Mouse (Mus musculus) midbrain, embryonic 14.5 days (tissue): ENCODE measurements around the gene Gnai3. TPM values are rescaled to one million over a fixed set of nuclear protein-coding genes. Genes with fewer than 3 reads are reported as not detected.

Experiments
- ATAC-seq: fragments of 200-750 bp; cut with Nextera tagmentation; 2 replicates; pipeline ENCODE4 v1.8.0; 2017; ENCODE audit warnings: moderate number of reproducible peaks, moderate library complexity; ENCODE audit not compliant: low FRiP score, low TSS enrichment
- DNase-seq: peaks from one replicate; pipeline ENCODE4 v3.0.0-alpha.2; 2015
- H3K27ac ChIP-seq: fragments of 300-500 bp; sonication (generic); replicated peaks from 2 replicates; pipeline ENCODE4 v1.5.1; 2014; ENCODE audit warnings: mild to moderate bottlenecking, low read depth, low read length, moderate library complexity
- H3K27me3 ChIP-seq: fragments of 300-500 bp; sonication (generic); 2 replicates; pipeline ENCODE4 v1.6.1; 2014; ENCODE audit warnings: low read length, control low read depth, mixed read lengths; ENCODE audit not compliant: control insufficient read depth, insufficient read depth
- H3K36me3 ChIP-seq: fragments of 300-500 bp; sonication (generic); 2 replicates; pipeline ENCODE4 v1.6.1; 2014; ENCODE audit warnings: low read length, control low read depth; ENCODE audit not compliant: control insufficient read depth, insufficient read depth
- H3K4me1 ChIP-seq: fragments of 300-500 bp; sonication (generic); 2 replicates; pipeline ENCODE4 v1.6.1; 2014; ENCODE audit warnings: mild to moderate bottlenecking, antibody characterized with exemption, low read length, control low read depth; ENCODE audit not compliant: control insufficient read depth, insufficient read depth
- H3K4me2 ChIP-seq: fragments of 300-500 bp; sonication (generic); 2 replicates; pipeline ENCODE4 v1.6.1; 2014; ENCODE audit warnings: mild to moderate bottlenecking, low read length, moderate library complexity
- H3K4me3 ChIP-seq: fragments of 300-500 bp; sonication (generic); replicated peaks from 2 replicates; pipeline ENCODE4 v1.5.1; 2014; ENCODE audit warnings: low read depth, low read length
- H3K9ac ChIP-seq: fragments of 300-500 bp; sonication (generic); replicated peaks from 2 replicates; pipeline ENCODE4 v1.6.1; 2014; ENCODE audit warnings: mild to moderate bottlenecking, low read length, moderate library complexity
- H3K9me3 ChIP-seq: fragments of 300-500 bp; sonication (generic); 2 replicates; pipeline ENCODE4 v1.6.1; 2016; ENCODE audit warnings: low read length, control low read depth, mixed read lengths; ENCODE audit not compliant: control insufficient read depth
- WGBS: fragments of 180-500 bp; shearing (Covaris S2); extraction: QIAGEN DNeasy Blood & Tissue Kit; methylation state at CpG from one replicate; pipeline ENCODE4 v1.1.7; 2014; 5-methylcytosine and 5-hydroxymethylcytosine counted together
- polyA plus RNA-seq: library from polyadenylated mRNA; unstranded; fragments of >200 nt; fragmentation: Nextera tagmentation; extraction: Ambion mirVana; gene quantifications from 2 replicates; pipeline ENCODE4 v1.2.1, GENCODE M21; 2014

Gnai3 gene
- polyA plus RNA-seq, 1 experiment from 2014 or later, result 150 TPM

DNA sequence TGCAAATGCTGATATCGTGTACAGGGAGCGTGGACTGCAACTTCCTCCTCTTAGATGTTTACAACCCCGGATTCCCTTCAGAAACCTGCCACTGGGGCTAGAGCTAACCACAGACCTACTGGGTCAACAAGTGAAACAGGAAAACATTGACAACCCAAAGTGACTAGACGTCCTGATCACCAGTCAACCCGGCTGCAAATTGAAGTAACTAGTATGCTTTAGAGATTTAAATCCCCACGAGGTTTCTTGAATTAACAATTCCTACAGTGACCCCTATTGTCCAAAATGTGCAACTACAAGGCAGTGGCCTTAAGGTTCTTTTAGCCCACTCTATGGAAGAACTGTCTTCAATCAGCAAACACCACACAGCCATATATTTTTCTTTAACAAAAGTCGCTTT, 84.5 kb downstream of the Gnai3 start:
- H3K4me2 ChIP-seq, result no peak overlapping the region
- H3K4me3 ChIP-seq, result no peak overlapping the region
- WGBS, result 26% methylated on average over 7 of the region's 7 CpGs
- ATAC-seq (no peak), DNase-seq (peak; percentile 92)
- H3K9ac ChIP-seq, result no peak overlapping the region
- no peaks in the 10 kb centered on the region for H3K27me3 ChIP-seq
- no peaks in the 10 kb centered on the region for H3K4me1 ChIP-seq
- H3K36me3 ChIP-seq, result no peaks in the 10 kb centered on the region
- no peak overlapping the region for H3K27ac ChIP-seq
- H3K9me3 ChIP-seq, result no peaks in the 10 kb centered on the region

Other genes with a start within 250 kb of the Gnai3 start
- gene Gstm7, start 214.3 kb downstream of the Gnai3 start, polyA plus RNA-seq, result 83.0 and 85.0 TPM in 2 replicates
- 13.3 and 14.4 TPM in 2 replicates for gene Gstm6, start 202.4 kb downstream of the Gnai3 start, polyA plus RNA-seq
- gene Gstm3, start 176.9 kb downstream of the Gnai3 start, polyA plus RNA-seq, result not detected in 2 replicates
- 1.4 and 6.2 TPM in 2 replicates for gene Gstm2, start 159.7 kb downstream of the Gnai3 start, polyA plus RNA-seq
- gene Gstm1, start 128.2 kb downstream of the Gnai3 start, polyA plus RNA-seq, result 58.9 and 87.2 TPM in 2 replicates
- gene Gstm4, start 101.3 kb downstream of the Gnai3 start, polyA plus RNA-seq, result 16.0 and 17.5 TPM in 2 replicates
- 45.9 and 53.3 TPM in 2 replicates for gene Ampd2, start 59.5 kb downstream of the Gnai3 start, polyA plus RNA-seq
- gene Gnat2, start 53.4 kb downstream of the Gnai3 start, polyA plus RNA-seq, result 0.13 and 0.30 TPM in 2 replicates
- gene Gpr61, start 8.7 kb upstream of the Gnai3 start, polyA plus RNA-seq, result 1.4 and 2.6 TPM in 2 replicates
- 10.2 and 10.3 TPM in 2 replicates for gene Amigo1, start 40.2 kb upstream of the Gnai3 start, polyA plus RNA-seq
- gene Cyb561d1, start 55.1 kb upstream of the Gnai3 start, polyA plus RNA-seq, result 2.7 and 4.3 TPM in 2 replicates
- gene Atxn7l2, start 64.8 kb upstream of the Gnai3 start, polyA plus RNA-seq, result 26.5 and 27.9 TPM in 2 replicates
- gene Sypl2, start 80.5 kb upstream of the Gnai3 start, polyA plus RNA-seq, result 0.42 and 0.43 TPM in 2 replicates
- gene Psma5, start 110.8 kb upstream of the Gnai3 start, polyA plus RNA-seq, result 249 and 256 TPM in 2 replicates
- 23.4 and 28.6 TPM in 2 replicates for gene Sort1, start 137.9 kb upstream of the Gnai3 start, polyA plus RNA-seq
- gene Mybphl, start 218.8 kb upstream of the Gnai3 start, polyA plus RNA-seq, result not detected in 2 replicates
- 7.4 and 12.4 TPM in 2 replicates for gene Psrc1, start 237.7 kb upstream of the Gnai3 start, polyA plus RNA-seq